Mouse (Mus musculus) ES-Bruce4 (cell line): ENCODE measurements at regions not wholly inside any gene's neighbourhood (a gene's known extent, or its start where the extent isn't known, plus 50 kb on each side); places are given as distances from the start of the nearest gene placed in this dataset.

Source experiments
- CTCF ChIP-seq: IDR thresholded peaks from one replicate; pipeline ENCODE4 v1.8.1; 2011; ENCODE audit warnings: low read depth, low read length
- EP300 ChIP-seq: IDR thresholded peaks from 2 replicates; pipeline ENCODE4 v1.6.1; 2011; ENCODE audit warnings: low read depth, low read length; ENCODE audit not compliant: insufficient read depth
- POLR2A ChIP-seq: IDR thresholded peaks from one replicate; pipeline ENCODE4 v1.8.1; 2011; ENCODE audit warnings: low read length; ENCODE audit not compliant: insufficient read depth

DNA sequence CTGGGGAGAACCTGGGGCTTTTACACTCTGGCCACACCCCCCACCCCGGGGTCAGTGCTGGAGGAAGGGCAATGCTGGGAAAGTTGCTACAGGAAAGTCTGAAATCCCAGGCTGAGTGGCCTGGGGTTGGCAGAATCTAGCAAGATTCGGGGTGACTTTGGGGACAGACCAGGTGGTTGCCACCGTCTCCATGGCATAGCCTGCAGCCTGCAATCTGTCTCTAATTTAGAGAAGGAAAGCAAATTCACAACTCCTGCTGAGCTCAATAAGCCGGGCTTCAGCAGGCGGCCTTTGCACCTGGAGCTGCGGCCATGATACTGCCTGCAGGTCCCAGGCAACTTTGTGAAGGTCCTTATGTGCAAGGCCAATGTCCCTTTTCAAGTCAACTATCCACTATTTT, 135.4 kb upstream of the Slc24a5 start:
- TF ChIP-seq CTCF, result no peak
- TF ChIP-seq POLR2A, result no peak
- no peak for TF ChIP-seq EP300
